Mouse (Mus musculus): ENCODE results near the gene Slc27a5. TPM values are rescaled to one million over a fixed set of nuclear protein-coding genes. Genes with fewer than 3 reads are reported as not detected.

The Slc27a5 gene
- polyA plus RNA-seq, 1 experiment from 2014 or later, result 0.11 TPM

GRCm38 (mm10) chr7:13022773-13023535, 25.0 kb upstream of the Slc27a5 start:
- ATAC-seq, result peak; percentile 34
- Histone ChIP-seq H3K27me3 (no peaks in the 10 kb centered on the region), H3K4me2 (replicated peaks) (peak overlapping the region; percentile 99), H3K27ac (peak overlapping the region; percentile 99), H3K4me3 (replicated peaks) (peak overlapping the region; percentile 91), H3K4me1 (replicated peaks) (peaks cover 34% of the 10 kb centered on the region), H3K9me3 (no peaks in the 10 kb centered on the region), H3K36me3 (peaks cover 25% of the 10 kb centered on the region), H3K9ac (replicated peaks) (peak overlapping the region; percentile 67)
- 4% methylated on average over 31 of the region's 31 CpGs for WGBS

GRCm38 (mm10) chr7:13015217-13015616, 17.2 kb upstream of the Slc27a5 start:
- Histone ChIP-seq H3K36me3 (no peaks in the 10 kb centered on the region), H3K27me3 (no peaks in the 10 kb centered on the region), H3K27ac (no peak overlapping the region), H3K4me3 (replicated peaks) (no peak overlapping the region), H3K9me3 (no peaks in the 10 kb centered on the region), H3K4me1 (replicated peaks) (peaks cover 5% of the 10 kb centered on the region), H3K4me2 (replicated peaks) (no peak overlapping the region), H3K9ac (replicated peaks) (no peak overlapping the region)
- 89% methylated on average over 1 of the region's 1 CpGs for WGBS
- ATAC-seq, result no peak

- Histone ChIP-seq H3K36me3 (no peaks in the 10 kb centered on the region), H3K9me3 (no peaks in the 10 kb centered on the region), H3K4me2 (replicated peaks) (no peak overlapping the region), H3K9ac (replicated peaks) (no peak overlapping the region), H3K4me1 (replicated peaks) (peaks cover 7% of the 10 kb centered on the region), H3K27me3 (no peaks in the 10 kb centered on the region), H3K27ac (no peak overlapping the region), H3K4me3 (replicated peaks) (no peak overlapping the region)
- 39% methylated on average over 6 of the region's 6 CpGs for WGBS
- no peak for ATAC-seq
These were observed 16.4 kb upstream of the Slc27a5 start for GRCm38 (mm10) chr7:13014275-13014839.

- ATAC-seq, result no peak
These were observed 15.7 kb upstream of the Slc27a5 start for GRCm38 (mm10) chr7:13013671-13014070.

GRCm38 (mm10) chr7:13010005-13010908, 12.3 kb upstream of the Slc27a5 start, which contains the start of gene Zbtb45:
Zbtb45 (minus strand) TSS chr7:13010034.
- 15% methylated on average over 26 of the region's 26 CpGs for WGBS
- no peak for ATAC-seq

More at GRCm38 (mm10) chr7:13013671-13014070, 15.7 kb upstream of the Slc27a5 start:
- no peaks in the 10 kb centered on the region for H3K36me3 ChIP-seq
- H3K9ac ChIP-seq (replicated peaks), result no peak overlapping the region
- H3K27me3 ChIP-seq, result no peaks in the 10 kb centered on the region
- H3K9me3 ChIP-seq, result no peaks in the 10 kb centered on the region
- H3K27ac ChIP-seq, result no peak overlapping the region
- no peak overlapping the region for H3K4me3 ChIP-seq (replicated peaks)
- 73% methylated on average over 4 of the region's 4 CpGs for WGBS
- H3K4me1 ChIP-seq (replicated peaks), result peaks cover 11% of the 10 kb centered on the region
- no peak overlapping the region for H3K4me2 ChIP-seq (replicated peaks)

GRCm38 (mm10) chr7:13009143-13010004, 11.4 kb upstream of the Slc27a5 start:
- Histone ChIP-seq H3K9me3 (no peaks in the 10 kb centered on the region), H3K4me1 (replicated peaks) (peaks cover 29% of the 10 kb centered on the region), H3K9ac (replicated peaks) (peak overlapping the region; percentile 86), H3K4me2 (replicated peaks) (peak overlapping the region; percentile 81), H3K27ac (peak overlapping the region; percentile 93), H3K27me3 (peaks cover 4% of the 10 kb centered on the region; the same call in 1 of the 2 replicates), H3K36me3 (peaks cover 34% of the 10 kb centered on the region), H3K4me3 (replicated peaks) (peak overlapping the region; percentile 70)
- ATAC-seq, result peak; percentile 92
- WGBS, result 0% methylated on average over 42 of the region's 42 CpGs

More at GRCm38 (mm10) chr7:13010005-13010908, 12.3 kb upstream of the Slc27a5 start, which contains the start of gene Zbtb45:
- H3K4me1 ChIP-seq (replicated peaks), result peaks cover 29% of the 10 kb centered on the region
- peak within 1 kb of the TSS; percentile 93 for H3K27ac ChIP-seq
- H3K27me3 ChIP-seq, result peaks cover 4% of the 10 kb centered on the region; the same call in 1 of the 2 replicates
- H3K4me2 ChIP-seq (replicated peaks), result peak within 1 kb of the TSS; percentile 81
- H3K36me3 ChIP-seq, result peaks cover 27% of the 10 kb centered on the region
- H3K9ac ChIP-seq (replicated peaks), result peak within 1 kb of the TSS; percentile 86
- peak within 1 kb of the TSS; percentile 70 for H3K4me3 ChIP-seq (replicated peaks)
- no peaks in the 10 kb centered on the region for H3K9me3 ChIP-seq

- Histone ChIP-seq H3K4me1 (replicated peaks) (peaks cover 29% of the 10 kb centered on the region), H3K27ac (no peak overlapping the region), H3K4me2 (replicated peaks) (peak overlapping the region; percentile 81), H3K9me3 (no peaks in the 10 kb centered on the region), H3K9ac (replicated peaks) (peak overlapping the region; percentile 86), H3K36me3 (peaks cover 40% of the 10 kb centered on the region), H3K27me3 (peaks cover 4% of the 10 kb centered on the region; the same call in 1 of the 2 replicates), H3K4me3 (replicated peaks) (no peak overlapping the region)
- ATAC-seq, result no peak
- WGBS, result 39% methylated on average over 57 of the region's 57 CpGs
These were observed 9.5 kb upstream of the Slc27a5 start for GRCm38 (mm10) chr7:13007341-13008092.

GRCm38 (mm10) chr7:13006531-13006930, 8.5 kb upstream of the Slc27a5 start:
- Histone ChIP-seq H3K27me3 (peaks cover 4% of the 10 kb centered on the region; the same call in 1 of the 2 replicates), H3K27ac (no peak overlapping the region), H3K9ac (replicated peaks) (no peak overlapping the region), H3K4me2 (replicated peaks) (no peak overlapping the region), H3K36me3 (peaks cover 40% of the 10 kb centered on the region), H3K4me1 (replicated peaks) (peaks cover 29% of the 10 kb centered on the region), H3K4me3 (replicated peaks) (no peak overlapping the region), H3K9me3 (no peaks in the 10 kb centered on the region)
- 83% methylated on average over 10 of the region's 10 CpGs for WGBS
- ATAC-seq, result no peak

GRCm38 (mm10) chr7:13006011-13006410, 8.0 kb upstream of the Slc27a5 start:
- Histone ChIP-seq H3K9ac (replicated peaks) (no peak overlapping the region), H3K4me2 (replicated peaks) (no peak overlapping the region), H3K9me3 (no peaks in the 10 kb centered on the region), H3K27me3 (peaks cover 4% of the 10 kb centered on the region; the same call in 1 of the 2 replicates), H3K27ac (no peak overlapping the region), H3K36me3 (peaks cover 40% of the 10 kb centered on the region), H3K4me3 (replicated peaks) (no peak overlapping the region), H3K4me1 (replicated peaks) (peaks cover 29% of the 10 kb centered on the region)
- 92% methylated on average over 17 of the region's 17 CpGs for WGBS
- ATAC-seq, result no peak

GRCm38 (mm10) chr7:13003380-13003779, 5.4 kb upstream of the Slc27a5 start:
- Histone ChIP-seq H3K4me3 (replicated peaks) (no peak overlapping the region), H3K36me3 (peaks cover 40% of the 10 kb centered on the region), H3K27me3 (peaks cover 4% of the 10 kb centered on the region; the same call in 1 of the 2 replicates), H3K4me1 (replicated peaks) (peaks cover 15% of the 10 kb centered on the region), H3K4me2 (replicated peaks) (no peak overlapping the region), H3K9me3 (no peaks in the 10 kb centered on the region), H3K9ac (replicated peaks) (no peak overlapping the region), H3K27ac (no peak overlapping the region)
- 78% methylated on average over 5 of the region's 5 CpGs for WGBS
- ATAC-seq, result no peak

Measured in midbrain, embryonic 13.5 days (tissue).